Mouse (Mus musculus): ENCODE results near the gene Ppp1r16b. TPM values are rescaled to one million over a fixed set of nuclear protein-coding genes. Genes with fewer than 3 reads are reported as not detected.

Ppp1r16b gene
- total RNA-seq (2021), result 1 to 10 TPM; 3.1 to 4.1 TPM
- long read RNA-seq, experiment 1, partial matches to known transcripts, result 0 of 1 reads
- long read RNA-seq, experiment 1, other reads (novel, unspliced or antisense), result 1 of 1 reads
- long read RNA-seq, experiment 2, result 0 reads

GRCm38 (mm10) chr2:158665098-158665497 is at the start of gene Ppp1r16b:
TSS of gene Ppp1r16b (plus strand) at chr2:158665398.
- H3K4me3 ChIP-seq, result no peak within 1 kb of the TSS
- no peak for TF ChIP-seq CTCF (IDR thresholded peaks at IDR 0.05)
- intact Hi-C loops (cut with DNase I), result no loop called here
- DNase-seq, result no peak
- peak within 1 kb of the TSS; percentile 83; the same call in 1 of the 2 replicates for H3K27ac ChIP-seq

GRCm38 (mm10) chr2:158615702-158616101 is 49.5 kb upstream of the Ppp1r16b start:
- DNase-seq, result no peak
- TF ChIP-seq CTCF (IDR thresholded peaks at IDR 0.05), result no peak
- intact Hi-C loops (cut with DNase I), result no loop called here
- Histone ChIP-seq H3K4me3 (no peak overlapping the region), H3K27ac (no peak overlapping the region)

DNA sequence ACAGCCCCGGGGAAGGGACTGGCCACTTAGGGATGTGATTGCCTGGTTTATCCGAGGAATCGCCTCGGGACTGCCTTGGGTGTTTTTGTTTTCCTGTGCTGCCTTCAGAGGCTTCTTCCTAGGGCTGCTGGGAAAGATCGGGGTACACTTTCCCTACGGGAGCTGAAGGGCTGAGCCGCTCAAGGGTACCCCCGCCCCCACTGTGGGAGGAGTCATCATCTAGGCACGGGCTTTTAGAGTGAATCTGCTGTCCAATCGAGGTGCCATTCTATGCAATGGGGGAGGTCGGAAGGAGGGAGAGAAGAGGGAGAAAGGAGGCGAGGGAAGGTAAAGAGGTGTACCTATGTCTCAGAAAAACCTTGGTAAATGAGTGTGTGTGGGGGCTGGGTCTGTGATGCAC is 48.9 kb upstream of the Ppp1r16b start:
- Histone ChIP-seq H3K27ac (no peak overlapping the region), H3K4me3 (no peak overlapping the region)
- TF ChIP-seq CTCF (IDR thresholded peaks at IDR 0.05), result no peak
- intact Hi-C loops (cut with DNase I), result no loop called here
- DNase-seq, result no peak

GRCm38 (mm10) chr2:158616790-158617189 is 48.4 kb upstream of the Ppp1r16b start:
- TF ChIP-seq CTCF (IDR thresholded peaks at IDR 0.05), result no peak
- intact Hi-C loops (cut with DNase I), result no loop called here
- no peak for DNase-seq
- H3K27ac ChIP-seq, result no peak overlapping the region
- H3K4me3 ChIP-seq, result no peak overlapping the region

- Histone ChIP-seq H3K27ac (peak within 1 kb of the TSS; percentile 98), H3K4me3 (peak within 1 kb of the TSS; percentile 96)
- TF ChIP-seq CTCF (IDR thresholded peaks at IDR 0.05), result no peak
- peak; percentile 96 for DNase-seq
- intact Hi-C loops (cut with DNase I), result no loop called here
These were observed 40.4 kb upstream of the Ppp1r16b start, which contains the start of gene Actr5 for GRCm38 (mm10) chr2:158624718-158625222. TSS of gene Actr5 (plus strand) at chr2:158624888.

- peak; percentile 40 for DNase-seq
- Histone ChIP-seq H3K4me3 (peak overlapping the region; percentile 96), H3K27ac (peak overlapping the region; percentile 98)
- no peak for TF ChIP-seq CTCF (IDR thresholded peaks at IDR 0.05)
- intact Hi-C loops (cut with DNase I), result no loop called here
These were observed 40.0 kb upstream of the Ppp1r16b start for GRCm38 (mm10) chr2:158625231-158625630.

DNA sequence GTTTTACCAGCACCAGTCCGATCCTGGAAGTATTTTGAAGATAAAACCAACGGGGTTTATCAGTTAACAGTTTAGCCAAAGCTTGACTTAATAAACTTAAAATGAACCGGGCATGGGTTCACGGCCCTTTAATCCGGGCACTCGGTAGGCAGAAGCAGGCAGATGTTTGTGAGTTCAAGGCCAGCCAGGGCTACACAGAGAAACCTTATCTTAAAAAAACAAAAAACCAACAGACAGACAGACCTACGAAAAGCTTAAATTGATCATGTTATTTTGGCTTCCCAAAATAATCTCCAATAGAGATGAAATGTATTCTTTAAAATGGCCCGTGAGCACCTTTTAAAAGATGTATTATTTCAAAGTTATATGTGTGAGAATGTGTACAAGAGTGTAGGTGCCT is 39.5 kb upstream of the Ppp1r16b start:
- Histone ChIP-seq H3K27ac (peak overlapping the region; percentile 98), H3K4me3 (peak overlapping the region; percentile 96)
- no peak for DNase-seq
- TF ChIP-seq CTCF (IDR thresholded peaks at IDR 0.05), result no peak
- intact Hi-C loops (cut with DNase I), result no loop called here

GRCm38 (mm10) chr2:158628858-158629257 is 36.3 kb upstream of the Ppp1r16b start:
- TF ChIP-seq CTCF (IDR thresholded peaks at IDR 0.05), result no peak
- intact Hi-C loops (cut with DNase I), result loop anchor here (1.0 kb wide), 1 partner anchor 79 kb away; no protein-coding TSS in a partner anchor
- DNase-seq, result no peak
- Histone ChIP-seq H3K4me3 (no peak overlapping the region), H3K27ac (no peak overlapping the region)

GRCm38 (mm10) chr2:158629414-158629813 is 35.8 kb upstream of the Ppp1r16b start:
- no peak overlapping the region for H3K4me3 ChIP-seq
- peak; percentile 78 for TF ChIP-seq CTCF (IDR thresholded peaks at IDR 0.05)
- intact Hi-C loops (cut with DNase I), result loop anchor here (1.0 kb wide), 1 partner anchor 79 kb away; no protein-coding TSS in a partner anchor
- no peak overlapping the region for H3K27ac ChIP-seq
- no peak for DNase-seq

DNA sequence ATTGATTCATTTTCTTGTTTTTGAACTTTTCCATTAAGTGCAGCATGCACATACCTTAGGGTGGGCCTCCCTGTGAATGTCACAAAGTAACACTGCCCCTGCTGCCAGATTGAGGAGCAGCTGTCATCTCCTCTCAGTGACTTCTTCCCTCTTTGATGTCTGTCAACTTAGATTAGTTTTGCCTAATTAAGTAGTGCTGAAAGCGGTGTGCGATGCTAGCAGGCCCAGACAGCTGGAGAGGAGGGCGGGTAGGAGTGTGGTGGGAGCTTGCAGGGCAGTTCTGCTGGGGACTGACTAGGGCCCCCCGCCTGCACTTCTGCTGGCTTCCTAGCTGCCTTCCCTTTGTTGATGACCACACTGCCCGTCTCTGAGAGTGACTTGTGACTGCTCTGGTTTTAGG is 33.3 kb upstream of the Ppp1r16b start:
- no peak for TF ChIP-seq CTCF (IDR thresholded peaks at IDR 0.05)
- no peak overlapping the region for H3K27ac ChIP-seq
- intact Hi-C loops (cut with DNase I), result no loop called here
- no peak for DNase-seq
- no peak overlapping the region for H3K4me3 ChIP-seq

- Histone ChIP-seq H3K4me3 (no peak overlapping the region), H3K27ac (peak overlapping the region; percentile 1; the same call in 1 of the 2 replicates)
- TF ChIP-seq CTCF (IDR thresholded peaks at IDR 0.05), result peak; percentile 98; the same call in 1 of the 2 replicates
- DNase-seq, result peak; percentile 64
- intact Hi-C loops (cut with DNase I), result loop anchor here (2.0 kb wide), 1 partner anchor 91 kb away; no protein-coding TSS in a partner anchor
These were observed 23.3 kb upstream of the Ppp1r16b start for GRCm38 (mm10) chr2:158641869-158642268.

- no peak for DNase-seq
- intact Hi-C loops (cut with DNase I), result no loop called here
- H3K4me3 ChIP-seq, result no peak overlapping the region
- H3K27ac ChIP-seq, result no peak overlapping the region
- TF ChIP-seq CTCF (IDR thresholded peaks at IDR 0.05), result no peak
These were observed 22.6 kb upstream of the Ppp1r16b start for GRCm38 (mm10) chr2:158642587-158642986.

DNA sequence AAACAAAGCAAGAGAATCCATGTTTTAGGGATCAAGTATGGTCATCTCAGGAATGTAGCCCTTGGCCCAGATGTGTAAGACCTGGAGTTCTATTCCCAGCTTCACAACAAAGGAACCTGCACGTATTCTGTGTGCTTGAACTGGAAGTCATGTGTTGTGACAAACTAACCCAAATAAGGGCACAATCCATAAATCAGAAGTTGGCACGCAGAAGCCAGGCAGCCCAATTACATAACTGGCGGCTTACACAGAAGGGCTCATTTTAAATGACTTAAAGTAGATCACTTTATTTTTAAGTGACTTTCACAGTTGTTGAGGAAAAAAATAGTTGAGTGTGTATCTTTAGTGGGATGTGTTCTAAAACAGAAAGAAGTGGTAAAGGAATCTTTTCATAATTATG is 21.4 kb upstream of the Ppp1r16b start:
- TF ChIP-seq CTCF (IDR thresholded peaks at IDR 0.05), result no peak
- intact Hi-C loops (cut with DNase I), result no loop called here

More for the DNA sequence above, 21.4 kb upstream of the Ppp1r16b start:
- DNase-seq, result no peak
- Histone ChIP-seq H3K27ac (no peak overlapping the region), H3K4me3 (no peak overlapping the region)
